Mouse (Mus musculus) erythroblast, embryonic 14.5 days (primary cell): ENCODE data around the gene Phykpl.

Experiments
- GATA1 ChIP-seq: IDR thresholded peaks from 2 replicates; pipeline ENCODE4 v1.6.1; 2012; ENCODE audit warnings: low read length, inconsistent platforms, mixed read lengths
- TAL1 ChIP-seq: IDR thresholded peaks from 3 replicates; pipeline ENCODE4 v1.6.1; 2012; ENCODE audit warnings: low read length, inconsistent platforms, mixed read lengths

DNA sequence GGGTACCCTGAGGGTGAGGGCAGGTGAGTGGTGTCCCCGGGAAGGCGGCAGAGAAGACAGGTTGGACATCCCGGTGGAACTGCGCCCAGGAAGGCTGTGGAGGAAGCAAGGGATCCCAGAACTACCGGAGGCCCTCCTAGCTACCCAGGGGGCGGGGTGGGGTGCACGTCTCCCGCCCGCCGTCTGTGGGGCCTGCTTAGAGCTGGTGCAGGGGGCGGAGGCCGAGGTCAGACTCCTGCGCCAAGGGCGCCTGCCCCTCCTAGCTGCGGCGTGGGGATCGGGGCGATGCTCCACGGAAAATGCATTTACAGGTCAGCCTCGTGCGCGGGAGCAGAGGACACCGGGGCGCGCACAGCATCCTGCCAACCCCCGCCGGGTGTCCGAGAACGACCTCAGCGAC, 65.7 kb downstream of the Phykpl start:
- TF ChIP-seq GATA1 (no peak), TAL1 (no peak)
